Mouse (Mus musculus): ENCODE data around the gene Sobp. TPM values are rescaled to one million over a fixed set of nuclear protein-coding genes. Genes with fewer than 3 reads are reported as not detected.

Sobp gene
- total and polyA plus RNA-seq, 3 experiments, result 4.9 to 5.1 (median 5.1) TPM

DNA sequence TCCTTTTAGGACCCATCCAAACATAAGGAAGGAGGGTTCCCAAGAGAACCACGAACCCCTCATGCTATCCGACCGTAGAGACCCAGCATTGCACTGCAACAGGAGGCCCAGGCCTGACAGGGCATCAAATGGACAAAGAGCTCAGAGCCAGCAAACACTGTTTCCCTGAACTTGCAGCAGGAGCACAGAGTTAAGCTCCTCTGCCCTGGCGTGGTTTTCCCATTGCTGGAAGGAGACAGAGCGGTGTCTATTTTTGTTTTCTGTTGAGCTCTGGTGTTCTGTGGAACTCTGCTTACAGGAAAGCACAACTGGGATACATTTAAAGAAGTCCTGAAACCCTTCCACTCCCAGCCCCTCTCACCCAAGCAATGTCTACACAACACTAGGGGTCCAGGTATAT is 15.0 kb downstream of the Sobp start:
- DNase-seq, result no peak

GRCm38 (mm10) chr10:43158917-43159316 is 15.4 kb downstream of the Sobp start:
- DNase-seq, result no peak

- peak; percentile 69 for DNase-seq
These were observed 19.2 kb downstream of the Sobp start for GRCm38 (mm10) chr10:43155046-43155560.

- DNase-seq, result no peak
These were observed 21.7 kb downstream of the Sobp start for GRCm38 (mm10) chr10:43152643-43153042.

- no peak for DNase-seq
These were observed 25.9 kb downstream of the Sobp start for GRCm38 (mm10) chr10:43148456-43148855.

DNA sequence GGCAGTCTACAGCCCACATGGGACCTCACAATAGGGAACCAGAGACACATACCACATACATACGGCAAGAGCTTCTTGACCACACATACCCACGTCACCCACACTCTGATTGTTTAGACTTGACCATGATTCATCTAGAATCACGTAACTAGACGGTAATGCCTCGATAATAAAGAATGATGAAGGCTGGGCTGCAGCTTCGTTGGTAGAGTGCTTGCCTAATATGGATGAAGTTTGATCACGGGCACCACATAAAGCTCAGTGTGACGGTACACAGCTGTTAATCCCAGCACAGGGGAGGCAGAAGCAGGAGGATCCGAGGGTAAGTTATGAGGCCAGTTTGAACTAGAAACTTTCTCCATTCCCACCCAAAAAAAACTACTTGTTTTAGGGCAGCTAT is 31.2 kb downstream of the Sobp start:
- DNase-seq, result no peak

DNA sequence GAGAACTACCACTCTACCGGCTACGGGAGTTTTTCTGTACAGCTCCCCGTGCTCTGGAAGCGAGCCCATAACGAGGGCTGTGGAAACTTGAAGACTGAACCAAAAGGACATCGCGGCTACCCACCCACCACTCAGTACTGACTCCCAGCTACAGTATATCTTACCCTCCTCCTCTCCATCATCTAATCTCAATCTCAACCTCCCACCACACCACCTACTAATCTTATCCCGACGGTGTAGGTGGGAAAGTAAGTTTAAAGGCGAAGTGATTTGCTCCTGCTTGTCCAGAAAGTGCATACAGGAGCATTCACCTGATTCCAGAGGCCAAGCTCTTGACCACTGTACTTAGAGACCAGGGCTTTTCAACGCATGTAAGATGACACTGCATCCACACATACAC is 40.3 kb downstream of the Sobp start:
- no peak for DNase-seq

- no peak for DNase-seq
These were observed 45.6 kb downstream of the Sobp start for GRCm38 (mm10) chr10:43128750-43129149.

GRCm38 (mm10) chr10:43124561-43124960 is 49.8 kb downstream of the Sobp start:
- DNase-seq, result no peak

DNA sequence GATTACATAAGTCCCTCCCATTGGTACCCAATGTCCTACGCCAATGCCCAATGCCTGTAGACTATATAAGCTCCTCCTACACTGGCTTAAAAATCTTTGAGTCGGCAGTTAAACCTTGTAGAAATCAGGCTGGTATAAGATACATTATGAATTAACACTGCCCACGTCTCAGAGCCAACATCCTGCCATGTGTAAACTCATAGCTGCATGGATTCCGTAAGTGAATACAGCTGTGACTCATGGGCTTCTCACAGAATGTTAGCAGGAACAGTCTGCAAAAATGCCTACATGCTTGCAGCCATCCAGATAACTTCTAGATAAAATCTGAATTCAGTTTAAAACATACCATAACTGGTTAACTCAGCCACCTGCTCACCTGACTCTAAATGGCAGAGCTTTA is 50.2 kb downstream of the Sobp start:
- no peak for DNase-seq

- no peak for DNase-seq
These were observed 50.9 kb downstream of the Sobp start for GRCm38 (mm10) chr10:43123422-43123821.

- no peak for DNase-seq
These were observed 53.5 kb downstream of the Sobp start for GRCm38 (mm10) chr10:43120688-43121450.

DNA sequence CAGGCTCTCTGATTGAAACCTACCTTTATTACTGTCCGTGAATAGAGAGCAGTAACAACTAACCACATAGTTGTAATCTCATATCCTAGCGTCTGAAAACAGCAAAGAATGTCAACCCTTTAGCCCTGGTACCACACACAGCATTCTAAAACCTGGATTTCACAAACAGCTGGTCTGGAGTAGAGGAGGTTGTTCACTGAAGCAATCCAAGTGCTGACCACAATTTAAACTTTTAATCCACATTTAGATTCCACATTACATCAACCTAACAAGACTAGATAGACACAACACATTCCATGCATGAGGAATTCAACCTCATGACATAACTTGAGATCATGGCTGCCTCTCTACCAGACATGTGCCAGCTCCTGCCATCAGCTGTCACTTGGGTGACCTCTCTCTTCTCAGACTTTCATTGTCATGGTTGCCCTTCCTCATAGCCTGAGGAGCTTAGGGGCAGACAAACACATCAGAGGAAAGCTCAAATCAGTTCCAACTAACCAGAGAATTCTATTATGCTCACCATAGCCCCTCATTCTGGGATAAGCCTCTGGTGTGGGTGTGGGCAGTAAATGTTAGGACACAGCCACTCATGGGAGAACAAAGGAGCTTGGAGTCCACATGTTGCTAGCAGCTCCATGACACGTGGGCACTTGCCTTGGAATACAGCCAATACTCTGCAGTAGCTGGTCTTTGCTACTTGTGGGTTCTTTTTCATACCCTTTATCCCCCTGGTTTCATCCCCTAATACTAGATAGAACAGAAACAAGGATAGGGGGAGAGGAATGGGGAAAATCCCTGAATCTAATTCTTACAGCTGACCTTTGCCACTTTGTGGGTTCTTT is 58.0 kb downstream of the Sobp start:
- no peak for DNase-seq

DNA sequence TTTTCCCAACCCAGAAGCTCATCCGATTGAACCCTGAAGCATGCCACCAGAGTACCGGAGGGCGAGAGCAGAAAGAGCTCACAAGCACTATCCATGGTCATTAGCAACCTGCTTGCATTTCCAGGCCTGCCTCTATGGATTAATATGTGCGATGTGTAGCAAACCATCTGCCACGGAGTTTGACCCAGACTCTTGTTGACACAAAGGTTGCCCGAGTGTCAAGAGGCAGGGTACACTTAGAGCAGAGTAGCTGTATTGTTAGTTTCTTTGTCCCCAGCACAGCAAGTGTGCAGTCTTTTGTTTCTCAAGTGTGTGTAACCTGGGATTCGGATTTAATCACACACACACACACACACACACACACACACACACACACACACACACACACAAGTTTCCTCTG is 62.0 kb downstream of the Sobp start:
- no peak for DNase-seq

DNA sequence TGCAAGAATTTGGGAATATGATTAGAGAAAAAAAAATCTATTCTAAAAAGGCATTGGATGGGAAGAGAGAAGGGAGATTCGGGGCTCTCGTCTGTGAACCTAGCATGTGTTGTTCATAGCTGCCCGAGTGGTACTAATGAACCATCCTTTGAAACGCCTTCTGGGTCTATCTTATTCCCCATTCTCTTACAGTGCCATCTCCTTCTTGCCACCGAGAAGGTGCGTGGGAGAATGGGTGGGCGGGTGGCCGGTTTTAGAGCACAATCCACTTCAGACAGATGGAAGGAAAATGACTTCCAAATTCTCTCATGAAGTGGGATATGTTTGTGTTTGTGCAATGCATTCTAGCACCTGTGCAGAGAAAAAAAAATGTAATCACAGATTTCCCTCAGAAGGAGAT is 67.7 kb downstream of the Sobp start:
- DNase-seq, result no peak

GRCm38 (mm10) chr10:43106196-43106595 is 68.1 kb downstream of the Sobp start:
- DNase-seq, result no peak

DNA sequence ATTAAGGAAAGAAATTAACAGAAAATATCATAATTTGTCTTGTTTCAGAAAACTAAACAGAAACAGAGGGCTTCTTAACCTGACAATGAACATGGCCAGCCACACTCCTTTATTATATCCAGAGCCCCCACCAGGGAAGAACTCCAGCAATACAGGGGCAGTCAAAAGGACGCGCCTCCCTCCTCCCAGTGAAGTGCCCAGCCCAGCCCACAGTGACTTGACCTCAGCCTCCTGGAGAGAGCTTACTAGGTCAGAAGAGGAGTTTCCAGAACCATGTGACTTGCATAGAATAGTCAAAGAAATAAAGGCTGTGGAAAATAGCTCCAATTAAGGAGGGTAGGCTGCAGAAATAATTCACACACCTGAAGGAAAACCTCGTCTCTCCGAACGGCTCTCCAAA is 73.8 kb downstream of the Sobp start:
- DNase-seq, result no peak

DNA sequence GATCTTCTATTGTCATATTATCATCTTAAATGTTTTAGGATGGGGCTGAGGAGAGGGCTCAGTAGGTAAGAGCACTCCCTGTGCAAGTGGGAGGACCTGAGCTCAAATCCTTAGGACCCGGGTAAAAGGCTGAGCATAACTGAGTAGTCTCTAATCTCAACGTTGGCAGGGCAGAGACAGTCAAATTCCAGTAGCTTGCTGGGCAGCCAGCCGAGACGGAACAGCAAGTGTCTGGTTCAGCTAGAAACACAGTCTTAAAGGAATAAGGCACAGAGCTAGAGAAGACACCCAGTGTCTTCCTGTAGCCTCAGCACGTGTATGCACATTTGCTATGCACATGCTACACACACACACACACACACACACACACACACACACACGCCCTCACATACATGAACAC is 75.1 kb downstream of the Sobp start:
- DNase-seq, result no peak

- DNase-seq, result no peak
These were observed 76.6 kb downstream of the Sobp start for GRCm38 (mm10) chr10:43097755-43098154.

DNA sequence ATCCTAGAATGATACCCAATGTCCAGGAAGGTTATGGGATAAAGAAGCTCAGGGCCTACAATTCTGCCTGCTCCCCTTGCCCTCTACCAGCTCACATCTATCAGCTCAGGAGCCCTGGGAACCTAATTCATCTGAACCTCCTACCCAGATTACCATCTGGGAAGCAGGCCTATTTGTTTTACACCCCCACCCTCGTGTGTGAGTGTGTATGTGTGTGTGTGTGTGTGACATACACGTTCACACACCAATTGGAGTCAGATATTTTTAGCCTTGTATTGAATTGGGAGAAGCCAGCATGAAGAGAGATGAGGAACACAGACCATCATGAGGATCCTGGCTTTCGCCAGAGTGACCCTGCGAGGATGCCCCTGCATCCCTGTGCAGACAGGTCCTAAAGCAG is 77.7 kb downstream of the Sobp start:
- DNase-seq, result no peak

GRCm38 (mm10) chr10:43094537-43094936 is 79.8 kb downstream of the Sobp start:
- no peak for DNase-seq

DNA sequence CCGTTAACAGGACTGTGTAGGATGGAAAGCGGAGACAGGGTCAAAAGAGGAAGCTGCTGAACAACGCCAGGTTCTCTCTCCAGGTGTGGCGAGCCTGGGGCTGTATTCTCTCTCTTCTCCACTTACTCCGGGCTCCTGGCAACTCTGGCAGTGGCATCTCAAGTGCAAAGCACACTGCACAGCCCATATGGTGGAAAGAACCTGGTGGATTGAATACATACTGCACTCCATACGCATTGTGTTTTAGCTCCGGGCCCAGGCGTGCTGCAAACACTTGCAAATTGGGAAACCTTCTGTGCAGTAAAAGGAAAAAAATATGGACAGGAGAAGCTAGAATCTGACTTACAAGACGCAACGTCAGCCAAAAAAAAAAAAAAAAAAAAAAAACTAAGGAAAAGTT is 80.9 kb downstream of the Sobp start:
- no peak for DNase-seq

DNA sequence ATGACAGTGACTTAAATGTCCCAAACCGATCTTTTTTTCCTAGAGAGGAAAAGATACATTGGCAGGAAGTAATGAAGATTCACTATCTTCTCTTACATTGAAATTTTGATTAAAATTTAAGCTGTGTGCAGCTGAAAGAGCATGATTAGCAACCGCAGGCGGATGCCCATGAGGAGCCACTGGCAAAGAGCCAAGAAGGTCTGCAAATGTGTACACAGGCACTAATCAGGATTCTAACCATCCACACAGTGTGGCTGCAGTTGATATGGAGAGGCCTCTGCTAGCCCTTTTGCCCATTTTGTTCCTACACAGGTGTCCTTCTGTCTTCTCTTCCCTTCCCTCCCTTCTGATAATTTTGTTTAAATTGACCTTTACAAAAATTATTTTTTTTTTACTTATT is 84.3 kb downstream of the Sobp start:
- no peak for DNase-seq

Measured in adrenal gland, adult 2 months (tissue).